Mouse (Mus musculus) megakaryocyte, embryonic 14.5 days (primary cell): ENCODE results near the gene P3h4.

ENCODE experiments used
- FLI1 ChIP-seq: IDR thresholded peaks from 2 replicates; pipeline ENCODE4 v1.6.1; 2012; ENCODE audit warnings: low read length, inconsistent platforms, mixed read lengths
- GATA1 ChIP-seq: IDR thresholded peaks from 3 replicates; pipeline ENCODE4 v1.6.1; 2012; ENCODE audit warnings: mixed read lengths, low read length, inconsistent platforms, borderline replicate concordance

- TF ChIP-seq GATA1, result no peak
- TF ChIP-seq FLI1, result no peak
These were observed 45.5 kb downstream of the P3h4 start for GRCm38 (mm10) chr11:100369145-100369544.
